Mouse (Mus musculus): ENCODE data around the gene Cyb561d2. TPM values are rescaled to one million over a fixed set of nuclear protein-coding genes. Genes with fewer than 3 reads are reported as not detected.
A peak's percentile ranks its signal among the peaks of the same experiment; 100 is the strongest.

The Cyb561d2 gene
- polyA plus RNA-seq, 1 experiment, result 62.6 TPM

DNA sequence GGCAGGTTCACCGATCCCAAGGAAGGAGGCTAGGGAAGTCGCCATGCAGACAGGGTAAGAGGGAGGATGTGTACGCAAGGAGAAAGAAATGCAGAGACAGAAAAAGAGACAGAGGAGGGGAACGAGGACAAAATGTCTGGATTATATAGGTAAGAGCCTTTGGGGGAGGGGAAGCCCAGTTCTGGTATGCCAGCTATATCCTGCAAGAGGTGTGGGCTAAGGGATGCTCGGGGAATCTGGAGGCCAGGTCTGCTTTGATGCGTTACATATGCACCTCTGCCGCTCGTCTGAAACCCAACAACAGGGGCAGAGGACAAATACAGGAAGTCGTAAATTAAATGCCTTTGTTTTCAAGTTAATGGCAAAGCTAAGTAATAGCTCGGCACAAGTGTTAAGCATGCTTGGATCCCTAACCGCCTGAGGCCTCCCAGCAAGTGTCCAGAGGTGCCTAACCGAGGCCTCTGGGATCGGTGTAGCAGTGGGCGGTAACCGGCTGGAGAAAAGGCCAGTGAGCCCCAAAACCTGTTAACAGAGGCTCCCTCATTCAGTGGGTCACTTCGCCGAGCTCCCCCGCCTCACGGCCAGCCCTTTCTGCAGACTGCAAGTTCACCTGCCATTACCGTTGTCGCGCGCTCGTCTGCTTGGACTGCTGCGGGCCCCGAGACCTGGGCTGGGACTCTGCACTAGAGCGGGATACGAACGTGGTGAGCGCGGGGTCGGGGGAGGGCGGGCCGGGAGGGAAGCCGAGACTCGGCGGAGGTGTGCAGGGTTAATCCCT, 11.7 kb upstream of the Cyb561d2 start:
- H3K4me1 ChIP-seq (ENCODE audit: control insufficient read depth, insufficient read depth, low read length), result peaks cover 28% of the 10 kb centered on the region; the same call in 1 of the 2 replicates
- H3K27ac ChIP-seq (ENCODE audit: insufficient read depth, low read depth, low read length), result peak overlapping the region; percentile 70

GRCm38 (mm10) chr9:107552690-107553393, 10.8 kb upstream of the Cyb561d2 start:
- Histone ChIP-seq H3K4me3 (ENCODE audit: insufficient read depth, low read depth, low read length) (no peak overlapping the region), H3K36me3 (ENCODE audit: control insufficient read depth, insufficient read depth, low read length) (peaks cover 3% of the 10 kb centered on the region; the same call in 1 of the 2 replicates), H3K27me3 (replicated peaks; ENCODE audit: control insufficient read depth, insufficient read depth, low read length) (no peaks in the 10 kb centered on the region), H3K4me1 (ENCODE audit: control insufficient read depth, insufficient read depth, low read length) (peaks cover 32% of the 10 kb centered on the region; the same call in 1 of the 2 replicates), H3K27ac (ENCODE audit: insufficient read depth, low read depth, low read length) (no peak overlapping the region)
- no peak for DNase-seq
- TF ChIP-seq CTCF (conservative IDR thresholded peaks at IDR 0.05; ENCODE audit: insufficient read depth, insufficient read length, low read depth, low read length) (no peak), POLR2A (IDR thresholded peaks at IDR 0.05; ENCODE audit: low read depth, low read length) (no peak)
- 78% methylated on average over 5 of the region's 5 CpGs for WGBS

More for the DNA sequence above, 11.7 kb upstream of the Cyb561d2 start:
- peaks cover 3% of the 10 kb centered on the region; the same call in 1 of the 2 replicates for H3K36me3 ChIP-seq (ENCODE audit: control insufficient read depth, insufficient read depth, low read length)
- peak; percentile 72 for DNase-seq
- H3K4me3 ChIP-seq (ENCODE audit: insufficient read depth, low read depth, low read length), result peak overlapping the region; percentile 45
- WGBS, result 7% methylated on average over 37 of the region's 37 CpGs
- no peaks in the 10 kb centered on the region for H3K27me3 ChIP-seq (replicated peaks; ENCODE audit: control insufficient read depth, insufficient read depth, low read length)
- TF ChIP-seq POLR2A (IDR thresholded peaks at IDR 0.05; ENCODE audit: low read depth, low read length), result no peak
- no peak for TF ChIP-seq CTCF (conservative IDR thresholded peaks at IDR 0.05; ENCODE audit: insufficient read depth, insufficient read length, low read depth, low read length)

GRCm38 (mm10) chr9:107551890-107552355, 9.9 kb upstream of the Cyb561d2 start:
- Histone ChIP-seq H3K4me3 (ENCODE audit: insufficient read depth, low read depth, low read length) (peak overlapping the region; percentile 67), H3K27me3 (replicated peaks; ENCODE audit: control insufficient read depth, insufficient read depth, low read length) (no peaks in the 10 kb centered on the region), H3K4me1 (ENCODE audit: control insufficient read depth, insufficient read depth, low read length) (peaks cover 37% of the 10 kb centered on the region; the same call in 1 of the 2 replicates), H3K36me3 (ENCODE audit: control insufficient read depth, insufficient read depth, low read length) (no peaks in the 10 kb centered on the region), H3K27ac (ENCODE audit: insufficient read depth, low read depth, low read length) (peak overlapping the region; percentile 51)
- WGBS, result 33% methylated on average over 8 of the region's 8 CpGs
- DNase-seq, result no peak
- TF ChIP-seq POLR2A (IDR thresholded peaks at IDR 0.05; ENCODE audit: low read depth, low read length) (no peak), CTCF (conservative IDR thresholded peaks at IDR 0.05; ENCODE audit: insufficient read depth, insufficient read length, low read depth, low read length) (no peak)

- WGBS, result 8% methylated on average over 63 of the region's 63 CpGs
- peaks cover 33% of the 10 kb centered on the region; the same call in 1 of the 2 replicates for H3K4me1 ChIP-seq (ENCODE audit: control insufficient read depth, insufficient read depth, low read length)
- H3K27me3 ChIP-seq (replicated peaks; ENCODE audit: control insufficient read depth, insufficient read depth, low read length), result no peaks in the 10 kb centered on the region
- peak within 1 kb of the TSS; percentile 89 for H3K27ac ChIP-seq (ENCODE audit: insufficient read depth, low read depth, low read length)
- H3K4me3 ChIP-seq (ENCODE audit: insufficient read depth, low read depth, low read length), result peak within 1 kb of the TSS; percentile 67
- DNase-seq, result peak; percentile 90
- H3K36me3 ChIP-seq (ENCODE audit: control insufficient read depth, insufficient read depth, low read length), result no peaks in the 10 kb centered on the region
- TF ChIP-seq CTCF (conservative IDR thresholded peaks at IDR 0.05; ENCODE audit: insufficient read depth, insufficient read length, low read depth, low read length) (no peak), POLR2A (IDR thresholded peaks at IDR 0.05; ENCODE audit: low read depth, low read length) (peak; percentile 29)
These were observed 9.3 kb upstream of the Cyb561d2 start, which contains the start of gene Rassf1 for GRCm38 (mm10) chr9:107551117-107551889. Gene Rassf1 (plus strand): TSS chr9:107551555.

DNA sequence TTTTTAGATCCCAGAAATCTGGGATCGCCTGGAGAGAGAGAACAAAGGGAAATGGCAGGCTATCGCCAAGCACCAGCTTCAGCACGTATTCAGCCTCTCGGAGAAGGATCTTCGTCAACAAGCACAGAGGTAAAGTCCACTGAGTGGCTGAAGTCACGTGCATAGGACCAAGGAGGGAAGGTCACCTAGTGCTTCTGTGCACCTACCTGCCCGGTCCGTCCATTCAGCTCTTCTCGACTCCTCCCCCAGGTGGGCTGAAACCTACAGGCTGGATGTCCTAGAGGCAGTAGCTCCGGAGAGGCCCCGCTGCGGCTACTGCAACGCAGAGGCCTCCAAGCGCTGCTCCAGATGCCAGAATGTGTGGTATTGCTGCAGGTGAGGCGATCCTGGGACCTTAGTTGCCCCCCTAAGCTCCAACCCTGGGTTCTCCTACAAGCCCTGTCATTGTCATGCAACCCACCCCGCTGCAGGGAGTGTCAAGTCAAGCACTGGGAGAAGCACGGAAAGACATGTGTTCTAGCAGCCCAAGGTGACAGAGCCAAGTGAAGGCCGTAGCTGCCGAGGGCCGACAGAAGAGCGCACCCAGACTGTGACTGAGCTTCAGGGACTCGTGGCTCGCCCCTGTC, 8.6 kb upstream of the Cyb561d2 start:
- no peak for TF ChIP-seq CTCF (conservative IDR thresholded peaks at IDR 0.05; ENCODE audit: insufficient read depth, insufficient read length, low read depth, low read length)
- peak; percentile 1 for TF ChIP-seq POLR2A (IDR thresholded peaks at IDR 0.05; ENCODE audit: low read depth, low read length)
- 53% methylated on average over 23 of the region's 23 CpGs for WGBS
- no peaks in the 10 kb centered on the region for H3K36me3 ChIP-seq (ENCODE audit: control insufficient read depth, insufficient read depth, low read length)
- no peaks in the 10 kb centered on the region for H3K27me3 ChIP-seq (replicated peaks; ENCODE audit: control insufficient read depth, insufficient read depth, low read length)
- peak overlapping the region; percentile 89 for H3K27ac ChIP-seq (ENCODE audit: insufficient read depth, low read depth, low read length)
- peak overlapping the region; percentile 67 for H3K4me3 ChIP-seq (ENCODE audit: insufficient read depth, low read depth, low read length)
- H3K4me1 ChIP-seq (ENCODE audit: control insufficient read depth, insufficient read depth, low read length), result peaks cover 32% of the 10 kb centered on the region; the same call in 1 of the 2 replicates
- DNase-seq, result peak; percentile 95
